Mouse (Mus musculus) liver (tissue): ENCODE data around the gene Olfr1311.
"Not testable (repeated sequence)": the region's sequence is repeated elsewhere in the genome, so short reads cannot be mapped to it uniquely, and the experiment has no call there.

Source experiments
- DNase-seq: peaks from one replicate; pipeline ENCODE4 v3.0.0-alpha.2; 2020; ENCODE audit warnings: mixed read lengths

Gene Olfr1311

GRCm38 (mm10) chr2:112024312-112024711, at the start of gene Olfr1311:
Olfr1311 (minus strand) TSS chr2:112024412.
- no peak for DNase-seq

GRCm38 (mm10) chr2:112050138-112050537, 25.9 kb upstream of the Olfr1311 start, which contains the start of gene Olfr1312:
Olfr1312 (minus strand) TSS chr2:112050238.
- DNase-seq: no peak

GRCm38 (mm10) chr2:112026971-112027370, 2.8 kb upstream of the Olfr1311 start:
- not testable (repeated sequence) for DNase-seq

DNA sequence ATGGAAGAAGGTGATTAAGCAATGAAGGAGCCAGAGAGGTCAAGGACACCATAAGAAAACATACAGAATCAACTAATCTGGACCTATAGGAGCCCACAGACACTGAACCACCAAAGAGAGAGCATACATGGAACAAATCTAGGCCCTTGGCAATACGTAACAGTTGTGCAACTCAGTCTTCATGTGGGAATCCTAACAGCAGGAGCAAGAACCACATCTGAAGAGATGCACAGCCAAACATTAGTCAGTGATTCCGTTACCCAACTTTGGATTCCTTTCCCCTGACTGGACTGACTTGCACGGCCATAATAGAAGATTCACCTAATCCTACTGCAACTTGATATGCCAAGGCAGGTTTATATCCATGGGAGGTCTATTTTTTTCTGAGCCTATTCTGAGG, 9.3 kb downstream of the Olfr1311 start:
- no peak for DNase-seq

DNA sequence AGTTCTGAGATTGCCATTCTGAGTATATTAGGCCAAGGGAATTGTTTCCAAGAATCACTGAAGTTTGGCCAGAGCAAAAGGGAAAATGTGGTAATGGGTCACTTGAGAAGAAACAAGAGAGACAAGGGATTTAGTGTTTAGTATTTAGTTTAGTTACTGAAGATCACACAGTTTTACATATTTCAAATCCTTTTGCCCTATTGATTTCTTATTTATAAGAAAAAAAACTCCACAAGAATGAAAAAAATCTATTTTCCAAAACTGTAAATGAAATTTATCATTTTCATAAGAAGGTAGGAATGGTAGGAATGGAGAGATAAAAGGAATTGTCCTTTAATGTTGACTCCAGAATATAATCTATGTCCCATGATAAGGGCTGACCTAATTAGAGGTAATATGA, 11.6 kb downstream of the Olfr1311 start, which contains the start of gene Olfr1310:
Gene Olfr1310, minus strand, starts transcription at position 101 of the 400 bp plus-strand sequence.
- DNase-seq: no peak

GRCm38 (mm10) chr2:111990181-111990580, 34.0 kb downstream of the Olfr1311 start, which contains the start of gene Olfr1309:
Olfr1309 (minus strand) TSS chr2:111990281.
- no peak for DNase-seq
